Mouse (Mus musculus): ENCODE measurements at regions not wholly inside any gene's neighbourhood (a gene's known extent, or its start where the extent isn't known, plus 50 kb on each side); places are given as distances from the start of the nearest gene placed in this dataset.
"Not testable (repeated sequence)": the region's sequence is repeated elsewhere in the genome, so short reads cannot be mapped to it uniquely, and the experiment has no call there.

DNA sequence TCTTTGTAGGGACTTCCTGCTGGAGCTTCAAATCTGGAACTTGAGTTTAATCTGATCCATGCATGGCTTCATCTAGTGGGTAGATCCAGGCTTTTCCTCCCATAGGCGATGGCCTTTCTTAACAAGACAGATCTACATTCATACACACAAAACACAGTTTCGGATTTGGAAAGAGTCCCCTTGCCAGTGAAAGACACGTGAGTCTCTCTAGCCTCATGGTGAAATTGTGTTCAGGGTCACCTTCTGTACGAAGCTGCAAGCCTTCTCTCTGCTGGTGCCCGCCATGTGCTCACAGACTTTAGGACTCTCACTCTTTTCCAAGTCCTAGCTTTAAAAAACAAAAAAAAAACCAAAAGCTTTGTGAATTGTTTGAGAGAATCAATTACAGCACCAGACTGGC lies 51.4 kb upstream of the Dlx2 start:
- DNase-seq (ENCODE audit: low spot score) = no peak

DNA sequence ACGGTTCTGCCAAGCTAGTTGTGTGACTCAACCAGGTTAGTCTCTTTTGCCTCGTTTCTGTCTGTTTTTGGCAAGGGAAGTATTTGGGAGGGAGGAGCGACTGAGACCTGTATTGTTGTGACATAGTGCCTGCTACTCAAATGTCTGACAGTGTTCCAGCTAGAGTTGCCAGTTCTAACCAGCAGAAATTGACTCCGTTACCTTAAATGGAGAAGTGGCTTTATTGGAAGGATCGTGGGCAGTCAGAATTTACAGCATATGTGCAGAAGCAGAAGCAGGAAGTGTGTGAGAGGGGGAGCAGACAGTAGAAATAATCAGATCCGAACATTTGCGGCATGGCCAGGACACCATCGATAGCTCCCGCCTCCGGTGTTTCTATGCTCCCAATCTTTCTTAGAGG lies 51.8 kb upstream of the Dlx2 start:
- DNase-seq (ENCODE audit: low spot score) = no peak

DNA sequence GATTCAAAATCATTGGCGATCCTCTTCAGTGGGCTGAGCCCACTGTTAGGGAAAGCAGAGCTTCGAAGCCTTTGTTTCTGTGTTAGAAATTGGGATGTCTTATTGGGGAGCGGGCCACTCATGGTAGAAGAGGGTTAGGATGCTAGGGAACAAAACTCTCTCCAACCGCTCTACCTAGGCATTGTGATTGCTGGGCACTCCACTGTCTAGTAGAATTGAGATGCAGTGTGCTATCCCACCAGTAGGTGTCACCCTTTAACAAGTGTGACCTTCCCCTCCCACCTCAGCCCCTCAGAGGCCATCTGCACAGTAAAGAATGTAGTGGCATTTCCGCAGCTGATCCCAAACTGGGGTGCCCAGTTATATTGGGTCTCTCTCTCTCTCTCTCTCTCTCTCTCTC lies 52.2 kb upstream of the Dlx2 start:
- peak; percentile 80 for DNase-seq (ENCODE audit: low spot score)

DNA sequence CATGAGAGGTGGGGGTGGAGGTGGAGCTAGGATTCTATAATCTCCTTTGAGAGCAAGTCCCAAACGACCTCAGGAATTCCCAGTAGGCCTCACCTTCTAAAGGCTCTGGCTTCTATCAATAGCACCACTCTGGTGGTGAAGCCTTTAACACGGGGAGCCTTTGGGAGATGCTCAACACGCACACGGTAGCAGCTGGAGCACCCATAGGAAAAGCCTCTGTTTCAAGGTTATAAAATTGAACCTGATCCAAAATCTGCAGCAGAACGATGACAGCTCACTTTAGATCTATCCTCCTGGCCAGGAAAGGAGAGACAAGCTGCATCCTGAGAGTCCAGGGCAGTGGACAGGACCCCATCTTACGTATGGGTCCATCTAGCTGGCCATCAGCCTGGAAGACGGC lies 53.7 kb upstream of the Dlx2 start:
- no peak for DNase-seq (ENCODE audit: low spot score)

DNA sequence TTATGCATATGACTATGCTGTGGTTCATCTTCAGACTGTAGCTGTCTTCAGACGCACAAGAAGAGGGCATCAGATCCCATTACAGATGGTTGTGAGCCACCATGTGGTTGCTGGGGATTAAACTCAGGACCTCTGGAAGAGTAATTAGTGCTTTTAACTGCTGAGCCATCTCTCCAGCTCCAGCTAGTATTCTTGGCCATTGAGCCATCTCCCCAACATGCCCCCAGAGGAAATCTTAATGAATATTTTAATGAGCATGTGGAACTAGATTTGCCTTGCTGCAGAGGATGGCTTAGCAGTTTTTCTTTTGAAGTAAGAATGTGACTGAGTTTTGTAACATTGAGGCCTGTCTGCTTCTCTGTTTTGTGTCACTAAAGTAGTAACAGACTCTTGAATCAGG lies 54.4 kb upstream of the Dlx2 start:
- no peak for DNase-seq (ENCODE audit: low spot score)

DNA sequence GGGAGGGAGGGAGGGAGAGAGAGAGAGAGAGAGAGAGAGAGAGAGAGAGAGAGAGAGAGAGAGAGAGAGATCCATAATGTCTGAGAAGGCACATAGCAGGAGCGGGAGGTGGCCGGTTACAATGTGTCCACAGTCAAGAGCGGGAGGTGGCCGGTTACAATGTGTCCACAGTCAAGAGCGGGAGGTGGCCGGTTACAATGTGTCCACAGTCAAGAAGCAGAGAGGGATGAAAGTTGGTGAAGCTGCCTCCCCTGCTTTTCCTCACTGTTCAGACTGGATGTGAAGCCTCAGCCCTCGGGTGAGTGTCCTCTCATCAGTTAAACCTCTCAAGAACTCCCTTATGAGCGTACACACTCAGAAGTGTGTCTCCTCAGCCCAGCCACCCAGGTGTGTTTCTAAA lies 57.2 kb upstream of the Dlx2 start:
- DNase-seq (ENCODE audit: low spot score) = not testable (repeated sequence)

DNA sequence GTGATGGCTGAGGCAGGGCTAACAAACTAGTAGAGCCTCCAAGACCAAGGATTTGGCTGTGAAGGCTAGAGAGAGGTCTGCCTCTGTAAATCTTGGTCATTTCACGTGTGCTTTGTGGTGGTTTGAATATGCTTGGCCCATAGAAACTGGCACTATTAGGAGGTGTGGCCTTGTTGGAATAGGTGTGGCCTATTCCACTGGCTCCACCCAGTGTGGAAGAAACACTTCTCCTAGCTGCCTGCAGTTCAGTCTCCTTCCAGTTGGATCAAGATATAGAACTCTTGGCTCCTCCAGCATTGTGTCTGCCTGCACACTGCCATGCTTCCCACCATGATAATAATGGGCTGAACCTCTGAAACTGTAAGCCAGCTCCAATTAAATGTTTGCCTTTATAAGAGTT lies 59.1 kb upstream of the Dlx2 start:
- no peak for DNase-seq (ENCODE audit: low spot score)

DNA sequence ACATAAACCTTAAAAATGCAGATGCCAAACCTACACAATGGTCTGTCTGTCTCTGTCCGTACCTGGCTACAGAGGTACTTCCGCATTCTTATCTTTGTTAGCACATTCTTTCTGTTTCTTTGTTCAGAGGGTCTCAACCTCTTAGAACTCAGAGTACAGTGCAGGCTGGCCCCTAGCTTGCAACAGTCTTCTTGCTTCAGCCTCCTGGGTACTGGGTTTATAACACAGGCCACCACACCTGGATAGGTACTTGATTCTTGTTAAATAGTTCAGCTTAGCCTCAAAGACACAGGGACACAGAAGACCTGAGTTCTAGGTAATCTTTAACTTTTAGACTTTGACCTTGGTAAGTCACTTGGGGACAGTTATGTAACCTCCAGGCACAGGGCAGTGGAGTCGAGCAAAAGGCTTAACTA lies 60.5 kb upstream of the Dlx2 start:
- DNase-seq (ENCODE audit: low spot score) = no peak

DNA sequence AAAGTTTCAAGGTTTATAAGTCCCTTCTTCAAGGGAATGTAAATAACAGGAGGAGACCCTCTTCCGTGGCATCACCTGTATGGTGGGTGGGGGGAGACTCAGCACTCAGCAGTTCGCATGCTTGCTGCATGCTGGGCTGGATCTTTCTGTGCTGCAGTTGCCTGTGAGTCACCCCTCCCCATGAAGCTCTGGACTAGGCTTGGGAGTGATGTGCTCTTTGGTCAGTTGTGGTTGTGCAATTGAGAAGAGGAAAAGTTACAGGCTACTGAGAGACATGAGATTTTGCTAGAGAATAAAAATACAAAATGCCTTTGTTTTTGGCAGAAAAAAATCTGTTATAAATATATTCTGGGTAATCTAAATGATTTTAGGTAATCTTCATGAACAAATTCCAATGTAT lies 66.7 kb upstream of the Dlx2 start:
- no peak for DNase-seq (ENCODE audit: low spot score)

DNA sequence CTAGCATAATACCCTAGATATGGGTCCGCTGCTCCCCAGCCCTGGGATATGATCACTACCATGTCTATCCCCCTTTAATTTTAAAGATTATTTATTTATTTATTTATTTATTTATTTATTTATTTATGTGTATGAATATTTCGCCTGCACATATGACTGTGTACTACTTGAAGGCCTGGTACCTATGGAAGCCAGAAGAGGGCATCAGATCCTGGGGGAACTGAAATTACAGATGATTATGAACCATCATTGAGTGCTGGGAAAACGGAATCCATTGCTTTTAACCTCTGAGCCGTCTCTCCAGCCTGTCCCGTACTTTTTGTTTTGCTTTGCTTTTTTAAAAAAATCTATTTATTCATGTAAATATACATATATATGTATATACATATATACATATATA lies 70.0 kb upstream of the Dlx2 start:
- no peak for DNase-seq (ENCODE audit: low spot score)

DNA sequence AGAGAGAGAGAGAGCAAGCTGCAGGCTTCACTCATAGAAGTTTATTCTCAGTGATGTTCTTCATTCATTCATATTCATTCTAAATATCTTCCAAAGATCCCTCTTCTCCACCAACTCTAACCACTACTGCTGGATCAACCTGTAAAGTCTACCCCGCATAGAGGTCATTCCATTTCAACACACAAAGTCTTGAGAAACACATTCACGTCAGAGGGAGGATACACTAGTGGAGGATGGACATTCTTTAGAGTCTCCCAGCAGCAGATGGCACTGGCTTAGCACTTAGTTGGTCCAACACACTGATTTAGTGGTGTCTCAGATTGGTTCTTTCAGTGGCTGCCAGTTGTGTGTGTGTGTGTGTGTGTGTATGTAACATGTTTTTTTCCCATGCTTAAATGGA lies 74.9 kb upstream of the Dlx2 start:
- no peak for DNase-seq (ENCODE audit: low spot score)

DNA sequence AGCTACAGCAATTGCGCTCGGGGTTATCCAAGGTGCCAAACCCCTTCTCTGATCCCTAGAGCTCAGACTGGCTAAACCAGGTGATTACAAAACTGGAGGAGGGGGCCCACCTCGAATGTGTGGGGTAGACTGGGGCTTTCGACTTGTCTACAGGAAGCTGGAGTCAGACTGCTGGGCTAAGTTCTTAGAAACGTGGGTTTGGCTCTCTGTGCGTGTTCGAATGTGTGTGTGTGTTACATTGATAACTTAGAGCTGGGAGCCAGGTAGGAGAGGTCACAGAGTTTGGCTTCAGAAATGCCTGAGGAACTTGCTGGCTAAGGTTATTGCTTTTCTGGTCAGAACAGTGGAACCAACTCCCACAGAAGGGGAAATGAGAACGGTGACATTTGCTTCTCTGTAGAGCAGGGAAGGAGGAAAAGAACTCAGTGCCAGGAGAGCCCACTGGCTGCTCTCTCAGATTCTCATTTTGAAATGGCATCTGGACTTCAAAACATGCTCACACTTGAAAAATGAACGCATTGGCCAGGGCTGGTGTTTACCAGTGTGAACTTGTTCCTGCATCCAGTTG lies 76.1 kb upstream of the Dlx2 start:
- DNase-seq (ENCODE audit: low spot score) = no peak

DNA sequence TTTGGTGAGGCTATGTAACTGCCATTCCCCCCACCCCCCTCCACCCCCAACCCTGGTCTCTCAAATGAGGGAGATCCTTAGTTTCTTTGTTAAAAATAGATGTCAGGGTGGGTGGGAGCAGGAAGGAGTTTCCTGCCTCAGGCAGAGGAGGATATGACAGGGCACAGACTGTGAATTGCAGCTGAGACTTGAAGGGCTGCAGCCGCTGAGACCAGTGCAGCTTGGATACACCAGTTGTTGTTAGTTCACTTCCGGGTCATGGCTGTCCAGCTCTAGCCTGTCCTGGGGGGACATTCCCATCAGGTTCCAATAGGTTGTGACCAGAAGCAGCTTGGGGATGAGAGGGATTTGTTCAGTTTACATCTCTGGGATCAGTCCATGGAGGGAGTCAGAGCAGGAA lies 76.6 kb upstream of the Dlx2 start:
- no peak for DNase-seq (ENCODE audit: low spot score)

DNA sequence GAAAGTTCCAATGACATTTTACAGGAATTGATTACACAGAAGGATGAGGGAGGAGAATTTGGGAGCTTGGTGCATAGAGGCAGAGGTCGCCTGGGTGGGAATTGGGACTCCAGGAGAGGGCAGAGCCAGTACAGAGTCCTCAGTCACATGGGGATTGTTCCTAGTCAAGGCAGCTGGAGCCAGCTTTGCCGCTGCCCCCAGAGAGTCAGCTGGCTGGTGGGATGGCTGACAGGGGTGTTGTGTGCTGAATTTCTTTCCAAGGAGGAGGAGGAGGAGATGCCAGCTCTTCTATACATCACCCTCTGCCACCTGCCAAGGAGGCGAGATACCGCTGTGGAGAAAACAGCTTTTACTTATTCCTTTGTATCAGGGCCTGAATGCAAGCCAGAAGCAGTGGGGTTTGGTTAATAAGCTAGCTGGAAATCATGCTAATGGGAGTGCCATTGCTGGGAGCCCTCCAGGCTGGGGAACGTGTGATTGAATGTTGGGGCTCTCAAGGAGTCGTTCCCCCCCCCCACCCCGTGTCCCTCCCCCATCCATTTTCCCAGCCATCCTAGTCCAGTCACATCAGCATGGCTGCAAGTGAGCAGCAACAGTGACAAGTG lies 78.8 kb upstream of the Dlx2 start:
- DNase-seq (ENCODE audit: low spot score) = no peak

DNA sequence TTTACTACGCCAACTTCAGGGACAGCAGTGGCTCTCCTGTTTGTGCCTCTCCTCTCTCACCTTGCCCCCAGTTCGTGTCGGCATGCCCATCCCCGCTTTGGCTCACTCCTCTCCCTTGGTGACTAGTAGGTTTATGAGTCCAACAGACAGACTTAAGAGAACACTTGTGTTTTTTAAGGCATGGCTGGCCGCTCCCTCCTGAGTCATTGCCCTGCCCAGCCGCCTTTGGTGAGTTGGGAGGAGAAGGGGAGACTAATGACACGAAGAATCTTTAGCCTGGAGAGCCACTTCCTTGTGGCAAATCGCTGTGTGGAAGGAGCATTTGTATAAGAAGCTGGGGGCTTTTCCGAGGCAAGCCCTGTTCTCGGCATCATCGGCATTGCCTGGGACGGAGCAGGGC lies 79.8 kb upstream of the Dlx2 start:
- no peak for DNase-seq (ENCODE audit: low spot score)

DNA sequence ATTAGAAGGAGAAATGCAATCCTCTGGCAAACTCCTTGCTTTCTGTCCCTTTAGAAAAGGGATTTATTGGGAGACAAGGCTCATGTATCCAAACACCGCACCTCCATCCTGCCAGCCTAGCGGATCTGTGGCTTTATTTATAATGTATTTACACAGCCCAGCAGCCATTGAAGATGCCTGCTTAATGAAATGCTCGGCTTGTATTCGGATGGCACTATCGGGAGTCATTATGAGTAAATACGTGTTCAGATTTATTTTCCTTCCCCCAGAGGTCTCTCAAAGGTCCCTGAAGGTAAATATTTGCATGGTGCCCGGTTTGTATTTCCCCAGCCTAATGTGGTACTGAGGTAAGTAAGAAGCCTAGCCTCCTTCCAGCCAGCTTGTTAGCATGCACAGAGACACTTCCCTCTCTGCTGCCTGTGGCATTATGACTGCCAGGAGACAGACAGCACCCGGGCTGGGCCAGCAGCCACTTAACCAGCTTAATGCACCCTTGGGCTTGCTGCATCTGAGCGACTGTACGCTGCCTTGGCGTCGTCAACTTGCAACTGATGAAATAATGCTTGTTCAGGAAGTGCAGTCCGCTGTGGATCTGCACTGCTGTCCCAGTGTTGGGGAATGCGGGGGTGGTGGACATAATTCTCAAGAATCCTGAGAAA lies 80.7 kb upstream of the Dlx2 start:
- no peak for DNase-seq (ENCODE audit: low spot score)

DNA sequence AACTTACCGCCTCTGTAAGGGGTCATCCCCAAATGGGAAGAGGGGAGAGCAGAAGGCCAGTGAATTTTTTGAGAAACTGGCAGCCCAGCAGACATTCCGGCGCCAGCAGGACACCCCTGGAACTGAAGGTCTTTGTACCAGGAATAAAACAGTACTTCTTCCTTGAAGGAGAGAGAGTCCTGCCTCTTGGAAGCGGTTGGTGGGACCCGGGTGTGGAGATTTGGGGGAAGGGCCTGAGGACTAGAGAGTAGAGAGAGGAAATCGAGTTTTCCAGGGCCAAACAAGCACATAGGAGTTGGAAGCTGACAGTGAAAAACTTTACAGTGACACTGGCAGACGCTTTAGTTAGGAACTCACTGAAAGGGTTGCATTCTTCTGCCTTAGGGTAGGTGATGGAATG lies 82.3 kb upstream of the Dlx2 start:
- DNase-seq (ENCODE audit: low spot score) = no peak

DNA sequence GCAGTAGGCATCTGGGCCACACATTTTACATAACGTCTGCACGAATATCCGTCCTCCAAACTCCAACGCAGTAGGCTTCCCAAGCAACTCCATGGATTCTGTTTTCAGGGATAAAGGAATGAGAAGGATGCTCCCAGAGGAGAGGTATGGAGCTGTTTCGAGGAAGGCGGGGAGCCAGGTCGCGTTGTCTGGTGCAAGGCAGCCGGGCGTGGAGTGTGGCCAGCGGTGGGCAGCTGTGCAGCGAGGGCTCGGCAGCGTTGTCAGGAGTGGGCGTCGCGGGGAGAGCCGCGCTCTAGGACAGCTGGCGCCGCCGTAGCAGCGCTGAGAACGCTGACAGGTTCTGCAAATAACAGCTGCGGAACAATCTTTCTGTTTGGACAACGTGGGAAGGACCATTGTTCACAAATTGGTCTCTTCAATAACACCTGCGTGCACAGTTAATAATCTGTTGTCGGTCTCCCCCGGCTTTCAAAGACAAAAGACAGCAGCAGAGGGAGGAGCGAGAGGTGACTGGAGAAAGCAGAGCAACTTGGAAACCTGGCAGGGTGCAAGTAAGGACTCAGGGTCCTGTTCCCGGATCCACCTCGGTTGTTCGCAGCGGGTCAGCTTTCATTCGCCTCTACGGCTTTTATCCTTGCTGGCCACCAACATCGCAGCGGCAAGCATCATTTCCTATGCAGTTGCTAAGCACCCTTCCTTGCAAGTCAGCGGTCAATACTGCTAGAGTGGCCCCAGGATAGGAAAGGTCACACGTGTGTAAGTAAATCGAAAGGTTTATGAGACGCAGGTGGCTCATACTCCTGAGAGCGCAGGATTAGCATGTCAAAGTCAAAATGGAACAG lies 83.0 kb upstream of the Dlx2 start:
- no peak for DNase-seq (ENCODE audit: low spot score)

DNA sequence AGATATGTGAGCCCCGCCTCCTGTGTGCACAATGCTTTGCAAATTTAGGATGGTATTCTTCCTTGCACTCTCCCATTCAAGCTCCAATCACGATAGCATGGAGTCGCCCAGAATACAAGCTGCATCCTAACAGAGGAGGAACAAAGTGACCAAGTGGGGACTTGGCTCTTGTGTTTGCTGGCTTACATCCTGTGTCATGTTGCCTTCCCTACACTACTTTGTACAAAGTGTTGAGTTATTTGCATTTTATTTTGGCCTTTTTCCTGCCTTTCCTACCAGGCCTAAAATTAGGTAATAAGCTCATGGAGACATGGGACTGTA lies 83.5 kb upstream of the Dlx2 start:
- DNase-seq (ENCODE audit: low spot score) = no peak

DNA sequence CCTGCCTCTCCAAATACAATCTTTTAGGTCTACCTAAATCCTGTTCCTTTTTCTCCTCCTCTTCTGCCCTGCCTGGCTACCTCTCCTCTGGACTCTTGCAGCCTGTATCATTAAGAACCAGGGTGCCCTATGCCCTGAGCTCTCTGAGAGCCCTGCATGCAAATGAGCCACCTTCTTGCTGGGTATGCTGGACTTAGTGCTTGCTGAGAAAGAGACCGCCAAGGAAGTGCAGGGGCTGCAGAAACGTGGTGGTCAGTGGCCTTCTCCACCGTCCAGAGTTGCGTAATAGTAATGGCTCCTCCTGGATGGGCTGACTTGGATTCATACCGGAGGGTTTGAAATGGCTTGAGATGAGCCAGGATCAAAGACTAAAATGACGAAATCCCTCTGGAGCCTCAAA lies 86.9 kb upstream of the Dlx2 start:
- DNase-seq (ENCODE audit: low spot score) = no peak

DNA sequence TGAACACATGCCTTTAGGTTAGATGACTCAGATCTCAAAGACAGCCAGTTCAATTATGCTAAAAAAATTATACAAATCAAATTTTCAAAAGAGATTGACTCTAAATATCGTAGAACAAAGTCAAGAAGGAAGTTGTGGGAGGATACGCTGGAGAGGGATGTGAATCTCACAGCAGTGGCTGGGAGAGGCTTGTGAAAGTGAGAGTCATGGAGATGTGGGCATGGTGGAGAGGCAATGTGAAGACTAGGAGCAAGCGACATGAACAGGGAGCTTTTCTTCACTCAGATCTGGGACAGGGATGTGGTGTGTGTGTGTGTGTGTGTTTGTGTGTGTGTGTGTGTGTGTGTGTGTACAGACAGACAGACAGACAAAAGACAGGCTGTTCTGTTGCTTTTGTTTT lies 87.9 kb upstream of the Dlx2 start:
- DNase-seq (ENCODE audit: low spot score) = no peak

DNA sequence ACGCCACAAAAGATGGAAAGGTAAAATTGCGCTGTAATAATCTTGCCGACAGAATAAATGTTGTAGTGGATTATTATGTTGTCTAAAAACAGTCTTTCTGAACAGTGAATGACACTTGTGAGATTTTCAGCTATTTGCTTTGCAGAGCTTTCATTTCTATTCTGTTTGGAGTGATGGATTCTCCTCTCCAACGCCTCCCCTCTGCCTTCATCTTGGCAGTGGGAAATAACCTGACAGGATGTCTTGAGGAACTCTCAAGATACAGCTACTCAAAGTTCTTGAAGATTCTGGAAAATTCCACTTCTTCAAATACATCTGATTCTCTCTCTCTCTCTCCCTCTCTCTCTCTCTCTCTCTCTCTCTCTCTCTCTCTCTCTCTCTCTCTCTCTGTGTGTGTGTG lies 89.6 kb upstream of the Dlx2 start:
- no peak for DNase-seq (ENCODE audit: low spot score)

DNA sequence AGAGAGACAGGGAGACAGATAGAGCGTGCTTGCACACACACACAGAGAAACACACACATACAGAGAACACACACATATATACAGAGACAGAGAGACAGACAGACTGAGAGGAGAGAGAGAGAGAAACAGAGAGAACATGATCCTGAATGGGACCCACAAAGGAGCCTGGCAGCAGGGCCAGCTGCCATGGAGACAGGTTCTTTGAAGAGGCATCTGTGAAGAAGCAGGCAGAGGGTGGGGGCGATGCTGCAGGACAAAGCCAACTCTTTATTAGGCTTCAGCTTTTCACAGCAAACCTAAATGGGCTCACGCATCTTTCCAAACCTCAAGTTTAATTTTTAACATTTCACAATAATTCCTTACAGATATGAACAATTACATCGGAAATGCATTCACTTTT lies 90.0 kb upstream of the Dlx2 start:
- DNase-seq (ENCODE audit: low spot score) = no peak

Measured in heart, adult 8-10 months (tissue).